Mouse (Mus musculus) MEL (cell line): ENCODE data around the gene Rap1b. TPM values are rescaled to one million over a fixed set of nuclear protein-coding genes. Genes with fewer than 3 reads are reported as not detected.

Experiments used
- DNase-seq: peaks from one replicate; pipeline ENCODE4 v3.0.0; 2011; ENCODE audit warnings: low read depth, low spot score
- H3K27ac ChIP-seq: 2 replicates; pipeline ENCODE4 v1.5.1; 2012; ENCODE audit warnings: low read depth, mild to moderate bottlenecking, control low read depth, low read length, moderate library complexity; ENCODE audit not compliant: control insufficient read depth
- H3K27me3 ChIP-seq, 2 experiments: fragments of 150-350 bp in 1 of 2; sonication (generic) in 1 of 2; 2 replicates each; pipeline ENCODE4 v1.6.1; 2012; ENCODE audit warnings: low read length in 2 of 2, mild to moderate bottlenecking in 2 of 2, improper control_type of control experiment in 1 of 2, moderate library complexity in 1 of 2; ENCODE audit not compliant: insufficient read depth in 2 of 2, control insufficient read depth in 1 of 2
- H3K36me3 ChIP-seq, 2 experiments: 2 replicates each; pipeline ENCODE4 v1.6.1; 2012 to 2014; ENCODE audit warnings: low read length in 2 of 2, improper control_type of control experiment in 1 of 2, inconsistent platforms in 1 of 2, mild to moderate bottlenecking in 1 of 2; ENCODE audit not compliant: insufficient read depth in 2 of 2, control insufficient read depth in 1 of 2
- H3K4me1 ChIP-seq, 2 experiments: fragments of 150-350 bp in 1 of 2; sonication (generic) in 1 of 2; 2 replicates each; pipeline ENCODE4 v1.6.1; 2012; ENCODE audit warnings: low read length in 2 of 2, improper control_type of control experiment in 1 of 2, mild to moderate bottlenecking in 1 of 2; ENCODE audit not compliant: insufficient read depth in 2 of 2, control insufficient read depth in 1 of 2
- H3K4me3 ChIP-seq, 2 experiments: fragments of 150-350 bp in 1 of 2; sonication (generic) in 1 of 2; 2 replicates each; pipeline ENCODE4 v1.5.1; 2012; ENCODE audit warnings: low read depth in 2 of 2, low read length in 2 of 2, mild to moderate bottlenecking in 2 of 2, moderate library complexity in 2 of 2, control low read depth in 1 of 2, improper control_type of control experiment in 1 of 2; ENCODE audit not compliant: control insufficient read depth in 1 of 2, insufficient read depth in 1 of 2
- H3K79me2 ChIP-seq: 2 replicates; pipeline ENCODE4 v1.6.1; 2012; ENCODE audit warnings: mild to moderate bottlenecking, low read length, moderate library complexity; ENCODE audit not compliant: control insufficient read depth, poor library complexity, insufficient read depth
- H3K9ac ChIP-seq: 2 replicates; pipeline ENCODE4 v1.6.1; 2012; ENCODE audit warnings: low read depth, mild to moderate bottlenecking, control low read depth, low read length, moderate library complexity; ENCODE audit not compliant: control insufficient read depth, poor library complexity, severe bottlenecking
- H3K9me3 ChIP-seq: fragments of 150-350 bp; sonication (generic); replicated peaks from 2 replicates; pipeline ENCODE4 v1.6.1; 2012; ENCODE audit warnings: mild to moderate bottlenecking, low read length, improper control_type of control experiment, moderate library complexity; ENCODE audit not compliant: insufficient read depth
- BHLHE40 ChIP-seq: IDR thresholded peaks from 2 replicates; pipeline ENCODE4 v1.6.1; 2012; ENCODE audit warnings: low read depth, mild to moderate bottlenecking, inconsistent platforms, low read length, improper control_type of control experiment, borderline replicate concordance
- CTCF ChIP-seq, 3 experiments: IDR thresholded peaks in 2 of 3; conservative IDR thresholded peaks in 1 of 3; 2 replicates each; pipeline ENCODE4 v1.5.1; 2011 to 2012; ENCODE audit warnings: low read length in 3 of 3, low read depth in 2 of 3, mild to moderate bottlenecking in 2 of 3, improper control_type of control experiment in 1 of 3, inconsistent platforms in 1 of 3, mixed read lengths in 1 of 3, moderate library complexity in 1 of 3; ENCODE audit not compliant: control insufficient read depth in 1 of 3, insufficient read depth in 1 of 3, poor library complexity in 1 of 3, severe bottlenecking in 1 of 3
- ELF1 ChIP-seq: IDR thresholded peaks from 2 replicates; pipeline ENCODE4 v1.6.1; 2014; ENCODE audit warnings: low read depth, mild to moderate bottlenecking, inconsistent platforms, low read length, improper control_type of control experiment, moderate library complexity
- GABPA ChIP-seq: IDR thresholded peaks from 2 replicates; pipeline ENCODE4 v1.6.1; 2012; ENCODE audit warnings: low read depth, mild to moderate bottlenecking, inconsistent platforms, low read length, improper control_type of control experiment, moderate library complexity
- GATA1 ChIP-seq: IDR thresholded peaks from 2 replicates; pipeline ENCODE4 v1.6.1; 2011; ENCODE audit warnings: low read depth, low read length, improper control_type of control experiment
- KAT2A ChIP-seq: conservative IDR thresholded peaks from 2 replicates; pipeline ENCODE4 v1.6.1; 2012; ENCODE audit warnings: low read depth, low read length, improper control_type of control experiment, inconsistent platforms
- MAFK ChIP-seq: IDR thresholded peaks from 2 replicates; pipeline ENCODE4 v1.6.1; 2011; ENCODE audit warnings: low read depth, mild to moderate bottlenecking, low read length, improper control_type of control experiment, borderline replicate concordance
- MAZ ChIP-seq: IDR thresholded peaks from 2 replicates; pipeline ENCODE4 v1.6.1; 2012; ENCODE audit warnings: low read depth, mild to moderate bottlenecking, inconsistent platforms, low read length, improper control_type of control experiment
- NRF1 ChIP-seq: IDR thresholded peaks from 2 replicates; pipeline ENCODE4 v1.6.1; 2014; ENCODE audit warnings: low read depth, mild to moderate bottlenecking, inconsistent platforms, low read length, improper control_type of control experiment, moderate library complexity; ENCODE audit not compliant: poor library complexity, insufficient read depth, severe bottlenecking
- RAD21 ChIP-seq: IDR thresholded peaks from 2 replicates; pipeline ENCODE4 v1.6.1; 2011; ENCODE audit warnings: mild to moderate bottlenecking, low read depth, low read length, improper control_type of control experiment
- SMC3 ChIP-seq: IDR thresholded peaks from 2 replicates; pipeline ENCODE4 v1.6.1; 2011; ENCODE audit warnings: low read depth, low read length, improper control_type of control experiment
- TBP ChIP-seq: IDR thresholded peaks from 2 replicates; pipeline ENCODE4 v1.8.0; 2011; ENCODE audit warnings: low read depth, low read length, improper control_type of control experiment
- TCF12 ChIP-seq: IDR thresholded peaks from 2 replicates; pipeline ENCODE4 v1.6.1; 2014; ENCODE audit warnings: low read depth, mild to moderate bottlenecking, inconsistent platforms, low read length, improper control_type of control experiment, moderate library complexity
- UBTF ChIP-seq: IDR thresholded peaks from 2 replicates; pipeline ENCODE4 v1.6.1; 2012; ENCODE audit warnings: low read depth, mild to moderate bottlenecking, inconsistent platforms, low read length, improper control_type of control experiment, moderate library complexity, borderline replicate concordance; ENCODE audit not compliant: insufficient read depth
- USF1 ChIP-seq: IDR thresholded peaks from 2 replicates; pipeline ENCODE4 v1.6.1; 2014; ENCODE audit warnings: low read depth, mild to moderate bottlenecking, inconsistent platforms, low read length, improper control_type of control experiment, moderate library complexity
- ZKSCAN1 ChIP-seq: IDR thresholded peaks from 2 replicates; pipeline ENCODE4 v1.6.1; 2012; ENCODE audit warnings: low read depth, mild to moderate bottlenecking, inconsistent platforms, low read length, improper control_type of control experiment, moderate library complexity
- ZMIZ1 ChIP-seq: IDR thresholded peaks from 2 replicates; pipeline ENCODE4 v1.6.1; 2012; ENCODE audit warnings: low read depth, mild to moderate bottlenecking, inconsistent platforms, low read length, improper control_type of control experiment, moderate library complexity
- polyA plus RNA-seq, 2 experiments: library from polyadenylated mRNA; stranded (reverse) in 1 of 2; unstranded in 1 of 2; fragments of >175 nt in 1 of 2; fragments of >200 nt in 1 of 2; gene quantifications; 2 replicates each; pipeline versions ENCODE4 v1.2.1 to v1.2.4; 2012; ENCODE audit warnings: low replicate concordance in 2 of 2, low read depth in 1 of 2; ENCODE audit not compliant: insufficient read length in 2 of 2, insufficient read depth in 1 of 2, missing spikeins in 1 of 2
- total RNA-seq: library from RNA; depleted of rRNA; stranded (reverse); fragments of 300-350 nt; gene quantifications from 2 replicates; pipeline ENCODE4 v1.2.3, GENCODE M21; 2012

The Rap1b gene
- total and polyA plus RNA-seq, 3 experiments: 42.3 to 89.1 (median 83.3) TPM

- H3K36me3 ChIP-seq: peaks cover 0 to 47% of the 10 kb centered on the region in 2 experiments; a peak in 2 of 4 replicates
- no peak overlapping the region for H3K9ac ChIP-seq
- H3K4me3 ChIP-seq: no peak overlapping the region
- no peaks in the 10 kb centered on the region for H3K79me2 ChIP-seq
- no peaks in the 10 kb centered on the region for H3K9me3 ChIP-seq
- H3K4me1 ChIP-seq: no peaks in the 10 kb centered on the region; a peak in 1 of 4 replicates
- no peaks in the 10 kb centered on the region for H3K27me3 ChIP-seq
- no peak for DNase-seq
- TF ChIP-seq MAFK: no peak
- TF ChIP-seq TBP: no peak
- no peak for TF ChIP-seq ELF1
- TF ChIP-seq USF1: no peak
- no peak for TF ChIP-seq GATA1
- TF ChIP-seq KAT2A: no peak
- no peak for TF ChIP-seq TCF12
- TF ChIP-seq UBTF: no peak
- no peak for TF ChIP-seq NRF1
- no peak for TF ChIP-seq GABPA
- TF ChIP-seq BHLHE40: no peak
- TF ChIP-seq MAZ: no peak
- TF ChIP-seq SMC3: no peak
- no peak overlapping the region for H3K27ac ChIP-seq
These were observed 67.4 kb downstream of the Rap1b start for GRCm38 (mm10) chr10:117778328-117778910.

- TF ChIP-seq ZKSCAN1 (no peak), ZMIZ1 (no peak), CTCF (IDR thresholded peaks at IDR 0.05 in 2 of 3, conservative IDR thresholded peaks at IDR 0.05 in 1 of 3; ENCODE audit: control insufficient read depth in 1 of 3, insufficient read depth in 1 of 3, low read depth in 2 of 3, low read length in 3 of 3, poor library complexity in 1 of 3, severe bottlenecking in 1 of 3) (no peak), BHLHE40 (no peak), RAD21 (no peak), GATA1 (no peak)
- TF ChIP-seq, all 39 proteins: peak for 0
- Histone ChIP-seq H3K79me2 (no peaks in the 10 kb centered on the region), H3K9me3 (no peaks in the 10 kb centered on the region), H3K4me1 (no peaks in the 10 kb centered on the region; a peak in 1 of 4 replicates), H3K9ac (no peak overlapping the region), H3K27me3 (no peaks in the 10 kb centered on the region), H3K4me3 (no peak overlapping the region), H3K36me3 (peaks cover 0 to 44% of the 10 kb centered on the region in 2 experiments; a peak in 2 of 4 replicates), H3K27ac (no peak overlapping the region)
- no peak for DNase-seq
These were observed 68.1 kb downstream of the Rap1b start for GRCm38 (mm10) chr10:117777501-117778327.
